Mouse (Mus musculus): ENCODE measurements at regions not wholly inside any gene's neighbourhood (a gene's known extent, or its start where the extent isn't known, plus 50 kb on each side); places are given as distances from the start of the nearest gene placed in this dataset.

- no peaks in the 10 kb centered on the region for H3K9me3 ChIP-seq (replicated peaks)
- 83% methylated on average over 3 of the region's 3 CpGs for WGBS
- H3K27ac ChIP-seq, result no peak overlapping the region
- no peak overlapping the region for H3K4me3 ChIP-seq
- H3K27me3 ChIP-seq, result no peaks in the 10 kb centered on the region
- H3K4me1 ChIP-seq, result no peaks in the 10 kb centered on the region
- no peak for ATAC-seq (ENCODE audit: low FRiP score)
- no peak overlapping the region for H3K9ac ChIP-seq
- H3K36me3 ChIP-seq, result no peaks in the 10 kb centered on the region
- no peak overlapping the region for H3K4me2 ChIP-seq (replicated peaks)
Observed at GRCm38 (mm10) chr15:5695015-5695414, 451.0 kb upstream of the Ptger4 start.

- WGBS, result 87% methylated on average over 5 of the region's 5 CpGs
- Histone ChIP-seq H3K9me3 (replicated peaks) (no peaks in the 10 kb centered on the region), H3K9ac (no peak overlapping the region), H3K27me3 (no peaks in the 10 kb centered on the region), H3K4me1 (no peaks in the 10 kb centered on the region), H3K36me3 (no peaks in the 10 kb centered on the region), H3K4me3 (no peak overlapping the region), H3K4me2 (replicated peaks) (no peak overlapping the region), H3K27ac (no peak overlapping the region)
- ATAC-seq (ENCODE audit: low FRiP score), result no peak
Observed at GRCm38 (mm10) chr15:5708454-5708853, 464.5 kb upstream of the Ptger4 start.

- H3K27ac ChIP-seq, result no peak overlapping the region
- H3K4me3 ChIP-seq, result no peak overlapping the region
- WGBS, result 44% methylated on average over 1 of the region's 1 CpGs
Observed at GRCm38 (mm10) chr15:5740658-5741057, 496.7 kb upstream of the Ptger4 start.

GRCm38 (mm10) chr15:5743893-5744292, 499.9 kb upstream of the Ptger4 start:
- WGBS, result 89% methylated on average over 5 of the region's 5 CpGs
- ATAC-seq (ENCODE audit: low FRiP score), result no peak
- no peaks in the 10 kb centered on the region for H3K27me3 ChIP-seq

More at GRCm38 (mm10) chr15:5740658-5741057, 496.7 kb upstream of the Ptger4 start:
- Histone ChIP-seq H3K4me2 (replicated peaks) (no peak overlapping the region), H3K4me1 (no peaks in the 10 kb centered on the region), H3K36me3 (no peaks in the 10 kb centered on the region), H3K9ac (no peak overlapping the region), H3K27me3 (no peaks in the 10 kb centered on the region), H3K9me3 (replicated peaks) (no peaks in the 10 kb centered on the region)
- ATAC-seq (ENCODE audit: low FRiP score), result no peak

GRCm38 (mm10) chr15:5758690-5759089, 514.7 kb upstream of the Ptger4 start:
- Histone ChIP-seq H3K4me3 (no peak overlapping the region), H3K36me3 (no peaks in the 10 kb centered on the region), H3K4me2 (replicated peaks) (no peak overlapping the region), H3K4me1 (no peaks in the 10 kb centered on the region), H3K27ac (no peak overlapping the region), H3K27me3 (no peaks in the 10 kb centered on the region), H3K9me3 (replicated peaks) (no peaks in the 10 kb centered on the region), H3K9ac (no peak overlapping the region)
- WGBS, result 87% methylated on average over 2 of the region's 2 CpGs
- ATAC-seq (ENCODE audit: low FRiP score), result no peak

More at GRCm38 (mm10) chr15:5743893-5744292, 499.9 kb upstream of the Ptger4 start:
- no peak overlapping the region for H3K9ac ChIP-seq
- no peaks in the 10 kb centered on the region for H3K36me3 ChIP-seq
- no peaks in the 10 kb centered on the region for H3K9me3 ChIP-seq (replicated peaks)
- H3K4me3 ChIP-seq, result no peak overlapping the region
- no peaks in the 10 kb centered on the region for H3K4me1 ChIP-seq
- no peak overlapping the region for H3K27ac ChIP-seq
- no peak overlapping the region for H3K4me2 ChIP-seq (replicated peaks)

- no peak overlapping the region for H3K4me3 ChIP-seq
- WGBS, result 87% methylated on average over 4 of the region's 4 CpGs
- ATAC-seq (ENCODE audit: low FRiP score), result no peak
- no peak overlapping the region for H3K27ac ChIP-seq
- no peaks in the 10 kb centered on the region for H3K27me3 ChIP-seq
- H3K4me1 ChIP-seq, result no peaks in the 10 kb centered on the region
- H3K36me3 ChIP-seq, result no peaks in the 10 kb centered on the region
- no peak overlapping the region for H3K4me2 ChIP-seq (replicated peaks)
- H3K9ac ChIP-seq, result no peak overlapping the region
- no peaks in the 10 kb centered on the region for H3K9me3 ChIP-seq (replicated peaks)
Observed at GRCm38 (mm10) chr15:5762216-5762615, 518.2 kb upstream of the Ptger4 start.

GRCm38 (mm10) chr15:5777074-5777473, 522.5 kb upstream of the Dab2 start:
- H3K27me3 ChIP-seq, result no peaks in the 10 kb centered on the region
- no peak overlapping the region for H3K9ac ChIP-seq
- no peaks in the 10 kb centered on the region for H3K9me3 ChIP-seq (replicated peaks)
- H3K4me3 ChIP-seq, result no peak overlapping the region
- WGBS, result 87% methylated on average over 4 of the region's 4 CpGs
- H3K36me3 ChIP-seq, result no peaks in the 10 kb centered on the region
- no peak overlapping the region for H3K27ac ChIP-seq
- H3K4me1 ChIP-seq, result no peaks in the 10 kb centered on the region
- no peak for ATAC-seq (ENCODE audit: low FRiP score)
- no peak overlapping the region for H3K4me2 ChIP-seq (replicated peaks)

GRCm38 (mm10) chr15:5799917-5800316, 499.7 kb upstream of the Dab2 start:
- Histone ChIP-seq H3K27ac (no peak overlapping the region), H3K9me3 (replicated peaks) (no peaks in the 10 kb centered on the region), H3K4me3 (no peak overlapping the region), H3K36me3 (no peaks in the 10 kb centered on the region), H3K4me1 (no peaks in the 10 kb centered on the region), H3K9ac (no peak overlapping the region), H3K27me3 (no peaks in the 10 kb centered on the region), H3K4me2 (replicated peaks) (no peak overlapping the region)
- WGBS, result 89% methylated on average over 3 of the region's 3 CpGs
- ATAC-seq (ENCODE audit: low FRiP score), result no peak

- Histone ChIP-seq H3K9me3 (replicated peaks) (no peaks in the 10 kb centered on the region), H3K27me3 (no peaks in the 10 kb centered on the region), H3K27ac (no peak overlapping the region), H3K36me3 (no peaks in the 10 kb centered on the region), H3K9ac (no peak overlapping the region), H3K4me1 (peaks cover 9% of the 10 kb centered on the region; the same call in 1 of the 2 replicates), H3K4me2 (replicated peaks) (no peak overlapping the region), H3K4me3 (no peak overlapping the region)
- 73% methylated on average over 9 of the region's 9 CpGs for WGBS
- peak; percentile 46; the same call in 1 of the 2 replicates for ATAC-seq (ENCODE audit: low FRiP score)
Observed at GRCm38 (mm10) chr15:5811154-5811732, 488.3 kb upstream of the Dab2 start.

- Histone ChIP-seq H3K9me3 (replicated peaks) (no peaks in the 10 kb centered on the region), H3K4me2 (replicated peaks) (no peak overlapping the region), H3K4me1 (peaks cover 9% of the 10 kb centered on the region; the same call in 1 of the 2 replicates), H3K27me3 (no peaks in the 10 kb centered on the region), H3K36me3 (no peaks in the 10 kb centered on the region), H3K9ac (no peak overlapping the region), H3K27ac (no peak overlapping the region), H3K4me3 (no peak overlapping the region)
- 0 out of 2 replicates have a peak, but pooled peaks have one; percentile 48 for ATAC-seq (ENCODE audit: low FRiP score)
- WGBS, result 89% methylated on average over 1 of the region's 1 CpGs
Observed at GRCm38 (mm10) chr15:5811958-5812357, 487.6 kb upstream of the Dab2 start.

- no peak overlapping the region for H3K4me2 ChIP-seq (replicated peaks)
- no peaks in the 10 kb centered on the region for H3K4me1 ChIP-seq
- ATAC-seq (ENCODE audit: low FRiP score), result no peak
- H3K36me3 ChIP-seq, result no peaks in the 10 kb centered on the region
- no peaks in the 10 kb centered on the region for H3K27me3 ChIP-seq
- no peak overlapping the region for H3K27ac ChIP-seq
- H3K9ac ChIP-seq, result no peak overlapping the region
- WGBS, result 72% methylated on average over 7 of the region's 7 CpGs
- no peak overlapping the region for H3K4me3 ChIP-seq
- H3K9me3 ChIP-seq (replicated peaks), result no peaks in the 10 kb centered on the region
Observed at GRCm38 (mm10) chr15:5817901-5818576, 481.5 kb upstream of the Dab2 start.

- no peaks in the 10 kb centered on the region for H3K36me3 ChIP-seq
- H3K4me3 ChIP-seq, result no peak overlapping the region
- H3K9ac ChIP-seq, result no peak overlapping the region
- H3K4me1 ChIP-seq, result no peaks in the 10 kb centered on the region
- H3K27ac ChIP-seq, result no peak overlapping the region
- H3K4me2 ChIP-seq (replicated peaks), result no peak overlapping the region
- no peaks in the 10 kb centered on the region for H3K27me3 ChIP-seq
- 91% methylated on average over 4 of the region's 4 CpGs for WGBS
- no peak for ATAC-seq (ENCODE audit: low FRiP score)
- H3K9me3 ChIP-seq (replicated peaks), result no peaks in the 10 kb centered on the region
Observed at GRCm38 (mm10) chr15:5839963-5840362, 459.6 kb upstream of the Dab2 start.

Measured in hindbrain, embryonic 12.5 days (tissue).